Mouse (Mus musculus) embryonic facial prominence, embryonic 11.5 days (tissue): ENCODE data around the gene Orc1. TPM values are rescaled to one million over a fixed set of nuclear protein-coding genes. Genes with fewer than 3 reads are reported as not detected.

Experiments used
- ATAC-seq: fragments of 200-750 bp; cut with Nextera tagmentation; replicated peaks from 2 replicates; pipeline ENCODE4 v1.8.0; 2017; ENCODE audit warnings: low read depth; ENCODE audit not compliant: insufficient number of reproducible peaks, low FRiP score, low TSS enrichment
- DNase-seq: peaks from one replicate; pipeline ENCODE4 v3.0.0-alpha.2; 2015; ENCODE audit warnings: low spot score
- H3K27ac ChIP-seq: fragments of 300-500 bp; sonication (generic); replicated peaks from 2 replicates; pipeline ENCODE4 v1.5.1; 2014; ENCODE audit warnings: mild to moderate bottlenecking, low read depth, low read length, control low read depth
- H3K27me3 ChIP-seq: fragments of 300-500 bp; sonication (generic); 2 replicates; pipeline ENCODE4 v1.6.1; 2014; ENCODE audit warnings: mild to moderate bottlenecking, low read length, moderate library complexity, mixed read lengths; ENCODE audit not compliant: control insufficient read depth, insufficient read depth
- H3K36me3 ChIP-seq: fragments of 300-500 bp; sonication (generic); replicated peaks from 2 replicates; pipeline ENCODE4 v1.6.1; 2014; ENCODE audit warnings: low read depth, mild to moderate bottlenecking, low read length, moderate library complexity, mixed read lengths; ENCODE audit not compliant: control insufficient read depth, insufficient read depth
- H3K4me1 ChIP-seq: fragments of 300-500 bp; sonication (generic); 2 replicates; pipeline ENCODE4 v1.6.1; 2014; ENCODE audit warnings: low read length, mixed read lengths; ENCODE audit not compliant: control insufficient read depth, insufficient read depth
- H3K4me2 ChIP-seq: fragments of 300-500 bp; sonication (generic); 2 replicates; pipeline ENCODE4 v1.6.1; 2014; ENCODE audit warnings: low read depth, mild to moderate bottlenecking, control low read depth, low read length, moderate library complexity
- H3K4me3 ChIP-seq: fragments of 300-500 bp; sonication (generic); 2 replicates; pipeline ENCODE4 v1.5.1; 2014; ENCODE audit warnings: low read depth, low read length, control low read depth
- H3K9ac ChIP-seq: fragments of 300-500 bp; sonication (generic); replicated peaks from 2 replicates; pipeline ENCODE4 v1.6.1; 2014; ENCODE audit warnings: mild to moderate bottlenecking, control low read depth, low read length
- H3K9me3 ChIP-seq: fragments of 300-500 bp; sonication (generic); replicated peaks from 2 replicates; pipeline ENCODE4 v1.6.1; 2016; ENCODE audit warnings: mild to moderate bottlenecking, low read length, inconsistent platforms, mixed read lengths; ENCODE audit not compliant: control insufficient read depth
- WGBS: fragments of 180-500 bp; shearing (Covaris S2); extraction: QIAGEN DNeasy Blood & Tissue Kit; methylation state at CpG from one replicate; pipeline ENCODE4 v1.1.7; 2014; 5-methylcytosine and 5-hydroxymethylcytosine counted together
- polyA plus RNA-seq: library from polyadenylated mRNA; unstranded; fragments of >200 nt; fragmentation: Nextera tagmentation; extraction: Ambion mirVana; gene quantifications from 2 replicates; pipeline ENCODE4 v1.2.1, GENCODE M21; 2014

The Orc1 gene
- polyA plus RNA-seq, 1 experiment from 2014 or later, result 21.1 TPM

DNA sequence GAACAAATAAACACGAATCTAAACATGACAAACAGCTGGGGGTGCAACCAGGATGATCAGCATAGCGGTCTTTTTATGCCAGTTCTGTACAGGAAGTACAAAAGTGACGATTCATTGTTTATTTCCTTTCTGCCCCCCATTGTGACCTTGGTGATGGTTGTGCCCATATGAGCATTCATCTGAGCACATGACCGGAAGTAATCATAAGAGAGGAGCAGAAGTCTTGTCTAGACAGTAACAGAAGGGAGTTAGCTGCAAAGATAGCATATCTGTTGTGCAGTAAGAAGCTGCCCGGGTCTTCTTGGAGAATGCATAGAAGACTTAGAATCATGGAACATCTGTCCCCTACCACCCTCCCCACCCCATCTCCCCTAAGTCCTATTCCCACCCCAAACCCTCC lies 59.5 kb downstream of the Orc1 start:
- H3K9me3 ChIP-seq, result no peaks in the 10 kb centered on the region
- no peak overlapping the region for H3K9ac ChIP-seq
- no peak overlapping the region for H3K4me2 ChIP-seq
- no peaks in the 10 kb centered on the region for H3K4me1 ChIP-seq
- ATAC-seq, result no peak
- no peaks in the 10 kb centered on the region for H3K27me3 ChIP-seq
- no peak overlapping the region for H3K27ac ChIP-seq
- WGBS, result 80% methylated on average over 5 of the region's 5 CpGs
- H3K36me3 ChIP-seq, result no peaks in the 10 kb centered on the region
- no peak overlapping the region for H3K4me3 ChIP-seq
- no peak for DNase-seq

DNA sequence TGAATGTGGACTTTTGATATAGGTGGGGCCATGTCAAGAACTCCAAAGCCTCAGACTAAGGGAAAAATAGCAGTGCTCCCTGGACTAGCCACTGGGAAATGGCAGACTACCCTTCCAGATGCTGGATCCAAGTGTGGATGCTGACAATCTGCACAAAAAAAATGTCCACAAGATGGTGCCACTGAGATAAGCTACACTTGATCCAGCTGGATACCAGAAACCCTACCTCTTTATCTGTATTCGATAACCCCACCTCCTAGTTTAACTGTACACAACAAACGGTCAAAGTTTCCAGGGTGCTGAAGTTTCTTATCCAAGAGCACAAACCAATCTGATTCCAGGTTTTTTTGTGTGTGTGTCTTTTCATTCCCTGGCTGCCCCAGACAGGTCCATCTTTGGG lies 85.2 kb downstream of the Orc1 start:
- WGBS, result 78% methylated on average over 2 of the region's 2 CpGs
- no peak overlapping the region for H3K4me2 ChIP-seq
- no peak overlapping the region for H3K4me3 ChIP-seq
- no peaks in the 10 kb centered on the region for H3K36me3 ChIP-seq
- no peak overlapping the region for H3K9ac ChIP-seq
- H3K27me3 ChIP-seq, result no peaks in the 10 kb centered on the region
- DNase-seq, result peak; percentile 61
- no peak for ATAC-seq
- no peaks in the 10 kb centered on the region for H3K4me1 ChIP-seq
- H3K9me3 ChIP-seq, result no peaks in the 10 kb centered on the region
- no peak overlapping the region for H3K27ac ChIP-seq

Other genes with a start within 250 kb of the Orc1 start
- gene Shisal2a, start 196.1 kb upstream of the Orc1 start, polyA plus RNA-seq, result 8.5 and 10.2 TPM in 2 replicates
- gene Gpx7, start 172.5 kb upstream of the Orc1 start, polyA plus RNA-seq, result 44.9 and 46.4 TPM in 2 replicates
- 94.6 and 110 TPM in 2 replicates for gene Tut4, start 120.0 kb upstream of the Orc1 start, polyA plus RNA-seq
- gene Prpf38a, start 87 bp upstream of the Orc1 start, polyA plus RNA-seq, result 126 and 138 TPM in 2 replicates
- gene Cc2d1b, start 40.5 kb downstream of the Orc1 start, polyA plus RNA-seq, result 22.1 and 28.4 TPM in 2 replicates
- 0.80 and 1.2 TPM in 2 replicates for gene 3110021N24Rik, start 140.2 kb downstream of the Orc1 start, polyA plus RNA-seq
- 3.7 and 3.8 TPM in 2 replicates for gene Zfyve9, start 201.4 kb downstream of the Orc1 start, polyA plus RNA-seq